Mouse (Mus musculus) liver, adult 2 months (tissue): ENCODE measurements at regions not wholly inside any gene's neighbourhood (a gene's known extent, or its start where the extent isn't known, plus 50 kb on each side); places are given as distances from the start of the nearest gene placed in this dataset.

ENCODE experiments used
- CTCF ChIP-seq: fragments of 200-500 bp; IDR thresholded peaks from 2 replicates; pipeline ENCODE4 v1.5.1; 2011; ENCODE audit warnings: low read depth, low read length, control low read depth
- POLR2A ChIP-seq: fragments of 200-500 bp; IDR thresholded peaks from 2 replicates; pipeline ENCODE4 v1.6.1; 2011; ENCODE audit warnings: low read length, control low read depth; ENCODE audit not compliant: insufficient read depth; ENCODE audit errors: extremely low read depth

- no peak for TF ChIP-seq CTCF
- no peak for TF ChIP-seq POLR2A
Observed at GRCm38 (mm10) chr6:48185311-48185710, 98.9 kb upstream of the Zfp746 start.
